Mouse (Mus musculus) olfactory bulb, adult 2 months (tissue): ENCODE measurements at regions not wholly inside any gene's neighbourhood (a gene's known extent, or its start where the extent isn't known, plus 50 kb on each side); places are given as distances from the start of the nearest gene placed in this dataset.

ENCODE experiments used
- CTCF ChIP-seq: fragments of 200-500 bp; IDR thresholded peaks from 2 replicates; pipeline ENCODE4 v1.5.1; 2012; ENCODE audit warnings: low read depth, mild to moderate bottlenecking, low read length, moderate library complexity; ENCODE audit not compliant: insufficient read depth
- POLR2A ChIP-seq: fragments of 200-500 bp; IDR thresholded peaks from 2 replicates; pipeline ENCODE4 v1.6.1; 2012; ENCODE audit warnings: mild to moderate bottlenecking, low read depth, low read length, moderate library complexity; ENCODE audit not compliant: insufficient read depth

- TF ChIP-seq POLR2A (no peak), CTCF (no peak)
Measured at GRCm38 (mm10) chr10:100865501-100866181, 275.4 kb downstream of the 1700017N19Rik start.
